In the genomic region with DNA sequence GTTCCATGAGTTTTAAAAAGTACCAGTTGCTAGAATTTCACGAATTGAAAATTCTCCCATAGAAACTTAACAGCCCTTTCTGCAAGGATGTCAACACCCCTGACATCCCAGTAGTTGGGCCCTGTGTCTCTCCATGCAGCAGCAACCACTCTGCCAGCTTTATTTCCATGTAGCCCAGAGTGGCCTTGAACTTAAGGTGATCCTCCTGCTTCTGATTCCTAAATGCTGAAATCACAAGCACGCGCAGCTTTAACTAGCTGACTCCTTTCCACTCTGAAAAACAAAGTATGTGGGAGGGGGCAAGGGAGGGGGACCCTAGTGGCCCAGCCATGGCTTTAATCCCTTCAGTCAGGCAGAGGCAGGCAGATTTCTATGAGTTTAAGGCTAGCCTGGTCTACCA, we compare ENCODE assay signal across 26 mouse cellular contexts. TPM values are rescaled to one million over a fixed set of nuclear protein-coding genes. Genes with fewer than 3 reads are reported as not detected.
DNase-seq lines count a peak whose midpoint lies in the region; ATAC-seq lines count a peak whose summit lies in the region.
"Had no signal": no experiment of that assay in that cellular context is flagged by ENCODE, and none has a peak within 500 bp of the region (broad histone marks: within the 10 kb centered on the region; RNA-seq: fewer than 3 reads in every experiment).

No protein-coding gene starts in this region.

- ATAC-seq in cerebellum, adult (ENCODE audit: insufficient number of reproducible peaks, low FRiP score, low TSS enrichment) = no peak
- no peak for ATAC-seq in inflammation-experienced regulatory T-cells, adult 6 months
- ATAC-seq: activated CD4-positive, CD25-positive, alpha-beta regulatory T cell, adult 4 months; CD4-positive, CD25-positive, alpha-beta regulatory T cell, adult 4 months; Patski had no signal

- DNase-seq in adrenal gland, adult (ENCODE audit: inconsistent age in 2 of 2, low spot score in 1 of 2) = peak; percentile 59 to 78
- no peak for DNase-seq in adrenal gland, postnatal 14 days
- DNase-seq in cerebellum, adult 9-10 months = peak; percentile 36
- DNase-seq in ES-CJ7 (ENCODE audit: low read depth, low spot score) = peak; percentile 53
- peak; percentile 27 for DNase-seq in R1 (ENCODE audit: low read depth, low spot score)
- no peak for DNase-seq in kidney, postnatal 4 days
- DNase-seq: adrenal gland, adult 2 months; adrenal gland, adult 8-10 months; adrenal gland, postnatal 10 days; adrenal gland, postnatal 25 days; adrenal gland, postnatal 36 days; B cell, adult 2 months; cerebellum, adult 11 months; cerebellum, adult 18-20 months; cerebellum, adult 8-10 months; cerebellum, postnatal 10 days had no signal

RNA-seq across cellular contexts. Expression of a gene that starts 5.1 kb away (rescaled TPM):
- 15.6 and 16.0 TPM in 2 replicates for total RNA-seq in adrenal gland, postnatal 14 days (2021)
- polyA plus RNA-seq in inflammation-experienced regulatory T-cells, adult 6 months (2017; shearing (Covaris generic)) = 1 to 10 TPM; 2.1 to 3.5 (median 3.2) TPM

RNA-seq across cellular contexts. Expression of a gene that starts 5.2 kb away (rescaled TPM):
- total RNA-seq in adrenal gland, postnatal 14 days (2021) = 38.6 and 45.9 TPM in 2 replicates
- 10 to 100 TPM; 13.0 to 21.1 (median 13.4) TPM for polyA plus RNA-seq in inflammation-experienced regulatory T-cells, adult 6 months (2017; shearing (Covaris generic))

RNA-seq across cellular contexts. Expression of a gene that starts 18.5 kb away (rescaled TPM):
- total RNA-seq in adrenal gland, postnatal 14 days (2021) = 0.30 and 0.48 TPM in 2 replicates
- polyA plus RNA-seq in inflammation-experienced regulatory T-cells, adult 6 months (2017; shearing (Covaris generic)) = under 1 TPM in 1 of 3 experiments, not detected in 2; 0.91 TPM
- total RNA-seq: ES-E14 had no signal

RNA-seq across cellular contexts. Expression of a gene that starts 18.9 kb away (rescaled TPM):
- 56.5 and 57.5 TPM in 2 replicates for total RNA-seq in adrenal gland, postnatal 14 days (2021)
- 10 to 100 TPM in 2 of 3 experiments, 1 to 10 TPM in 1; 6.4 to 15.8 (median 12.6) TPM for polyA plus RNA-seq in inflammation-experienced regulatory T-cells, adult 6 months (2017; shearing (Covaris generic))

RNA-seq across cellular contexts. Expression of a gene that starts 26.7 kb away (rescaled TPM):
- 0.63 and 0.98 TPM in 2 replicates for total RNA-seq in adrenal gland, postnatal 14 days (2021)
- polyA plus RNA-seq in inflammation-experienced regulatory T-cells, adult 6 months (2017; shearing (Covaris generic)) = not detected
- total RNA-seq: CH12.LX, ES-E14, G1E, MEL had no signal
- polyA plus RNA-seq: activated CD4-positive, CD25-positive, alpha-beta regulatory T cell, adult 4 months; adrenal gland, adult 2 months; C2C12; CD4-positive, CD25-positive, alpha-beta regulatory T cell, adult 4 months; G1E had no signal

Comparison
In these comparisons a context has a peak if more than half of its experiments do, and no peak if none do; other contexts are left out.
1. DNase-seq: peak in adrenal gland, adult (2 of 2), cerebellum, adult 9-10 months (single experiment), ES-CJ7 (single experiment) and R1 (single experiment); none in adrenal gland, postnatal 14 days (single experiment) and kidney, postnatal 4 days (0 of 2).